Mouse (Mus musculus) thymus, postnatal 36 days (tissue): ENCODE results near the gene Hils1.

Experiments
- DNase-seq, 2 experiments: peaks; one replicate each; pipeline ENCODE4 v3.0.0; 2022; ENCODE audit warnings: mixed read lengths in 2 of 2

Hils1 gene

DNA sequence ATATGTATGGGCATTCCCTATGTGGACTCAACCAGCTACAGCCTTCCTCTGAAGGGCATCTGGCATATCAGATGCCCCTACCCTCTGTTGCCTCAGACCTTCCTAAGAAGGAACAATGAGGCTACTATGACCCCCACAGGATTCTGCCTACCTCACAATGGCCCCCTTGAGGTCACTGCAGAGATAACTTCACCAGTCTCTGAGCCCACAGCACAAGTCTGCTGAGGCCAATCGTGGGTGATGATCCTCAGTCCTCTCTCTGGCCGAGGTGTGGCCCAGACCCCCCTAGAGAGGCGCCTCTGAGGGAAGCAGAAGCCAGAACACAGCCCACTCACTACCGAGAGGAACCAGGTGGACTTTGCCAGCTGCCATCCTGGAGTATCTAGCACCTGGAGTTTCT, at the start of gene Hils1:
TSS of gene Hils1 (plus strand) at position 175 of the 400 bp plus-strand sequence.
- no peak for DNase-seq

DNA sequence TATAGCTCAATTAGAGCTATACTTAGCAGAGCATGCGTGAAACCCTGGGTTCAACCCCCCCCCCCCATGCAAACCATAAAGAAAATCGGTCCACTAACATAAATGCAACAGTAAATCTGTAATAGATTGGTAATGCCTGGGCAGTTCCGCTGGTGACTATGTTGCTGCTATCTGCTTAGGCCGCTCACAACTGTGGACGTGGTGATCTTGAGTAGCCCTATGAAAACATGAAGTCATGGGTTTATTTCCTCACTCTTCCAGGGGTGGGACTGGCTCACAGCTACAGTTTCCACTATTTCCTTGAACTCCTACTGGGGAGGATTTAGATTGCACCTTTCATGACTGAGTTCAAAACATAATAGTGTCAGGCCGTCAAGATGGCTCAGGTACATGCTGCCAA, 49.7 kb upstream of the Hils1 start:
- no peak for DNase-seq

DNA sequence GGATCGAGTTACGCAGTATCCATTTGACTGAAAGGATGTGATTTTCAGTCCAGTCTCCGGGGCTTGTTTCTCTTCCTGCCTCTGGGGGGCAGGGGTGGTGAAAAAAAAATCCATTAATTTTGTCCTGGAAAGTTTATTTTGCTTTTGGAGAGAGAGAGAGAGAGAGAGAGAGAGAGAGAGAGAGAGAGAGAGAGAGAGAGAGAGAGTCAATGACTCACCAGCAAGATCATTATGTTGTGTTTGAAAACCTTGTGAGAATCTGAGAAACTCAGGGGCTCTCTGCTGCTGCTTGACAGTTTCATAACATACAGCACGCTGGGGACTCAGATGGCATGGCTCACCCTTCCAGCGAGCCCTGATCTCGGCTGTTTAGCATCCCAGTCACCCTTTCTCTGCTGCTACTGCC, 46.4 kb upstream of the Hils1 start:
- DNase-seq = no peak

DNA sequence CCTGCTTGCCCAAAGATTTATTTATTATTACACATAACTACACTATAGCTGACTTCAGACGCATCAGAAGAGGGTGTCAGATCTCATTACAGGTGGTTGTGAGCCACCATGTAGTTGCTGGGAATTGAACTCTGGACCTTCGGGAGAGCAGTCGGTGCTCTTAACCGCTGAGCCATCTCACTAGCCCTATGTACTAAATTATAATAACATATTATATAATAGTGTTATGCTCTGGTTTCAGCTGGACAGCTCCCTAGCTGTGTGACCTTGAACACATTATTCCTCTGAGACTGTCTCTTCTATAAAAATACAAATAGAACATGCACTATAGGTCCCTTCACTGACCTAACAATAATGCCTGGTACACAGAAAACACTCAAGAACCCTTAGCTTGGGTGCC, 42.4 kb upstream of the Hils1 start:
- DNase-seq = no peak

DNA sequence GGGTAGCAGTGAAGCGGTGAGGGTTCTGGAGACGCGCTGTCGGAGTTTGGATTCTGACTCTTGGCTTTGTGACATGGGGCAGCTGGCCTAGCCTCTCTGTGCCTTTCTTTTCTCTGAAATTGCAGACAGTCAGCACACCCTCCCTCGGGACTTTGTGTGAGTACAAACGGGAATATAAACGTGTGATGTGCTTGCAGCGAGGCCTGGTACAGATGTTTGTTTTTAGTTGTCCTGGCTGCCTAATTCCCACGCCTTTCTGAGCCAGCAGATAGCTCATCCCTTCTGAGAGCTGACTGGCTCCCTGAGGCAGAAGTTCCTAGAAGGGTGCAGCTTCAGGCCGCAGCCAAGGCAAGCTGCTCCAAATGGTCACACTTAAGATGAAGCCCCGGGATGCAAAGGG, 41.0 kb upstream of the Hils1 start:
- no peak for DNase-seq

DNA sequence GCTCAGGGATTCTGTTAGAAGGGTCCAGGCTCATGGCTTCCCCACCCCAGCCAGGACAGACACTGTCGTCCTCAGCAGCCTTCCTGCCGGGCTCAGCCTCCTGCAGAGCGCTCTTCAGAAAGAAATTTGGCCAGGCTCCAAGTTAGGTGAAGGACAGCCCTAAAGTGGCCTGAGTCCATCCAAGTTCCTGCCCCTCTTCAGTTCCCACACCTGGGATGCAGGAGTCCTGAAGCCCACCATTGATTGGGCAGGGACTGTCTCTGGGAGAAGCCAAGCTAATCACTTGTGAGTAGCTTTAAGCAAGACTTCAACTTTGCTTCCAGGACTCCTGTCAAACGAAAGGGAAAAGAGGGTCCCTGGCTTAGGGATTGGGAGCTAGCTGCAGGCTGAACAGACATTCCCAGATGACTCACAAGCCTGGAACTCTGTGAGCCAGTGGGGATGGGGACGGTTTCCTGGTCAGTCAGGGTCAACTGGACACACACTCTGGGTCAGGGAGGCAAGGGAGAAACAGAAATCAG, 39.6 kb upstream of the Hils1 start:
- DNase-seq = no peak

DNA sequence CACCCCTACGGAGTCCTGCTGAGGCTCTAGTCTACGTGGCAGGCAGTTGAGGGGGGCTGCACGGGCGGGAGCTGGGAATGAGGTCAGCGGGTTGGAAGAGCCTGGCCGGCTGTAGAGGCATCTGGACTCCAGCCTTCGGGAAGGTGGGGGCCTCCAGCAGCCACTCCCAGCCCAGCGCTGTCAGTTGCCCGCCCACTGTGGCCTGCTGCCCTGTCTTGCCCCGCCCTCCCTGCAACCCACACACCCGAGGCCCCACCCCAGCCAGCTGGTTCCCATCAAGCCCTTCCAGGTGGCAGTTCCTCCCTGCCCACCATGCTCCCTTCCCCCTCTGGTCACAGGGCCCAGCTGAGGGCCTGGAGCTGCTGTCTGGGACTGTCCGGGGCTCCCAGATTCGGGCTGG, 38.6 kb upstream of the Hils1 start:
- DNase-seq = peak; percentile 21 to 45

DNA sequence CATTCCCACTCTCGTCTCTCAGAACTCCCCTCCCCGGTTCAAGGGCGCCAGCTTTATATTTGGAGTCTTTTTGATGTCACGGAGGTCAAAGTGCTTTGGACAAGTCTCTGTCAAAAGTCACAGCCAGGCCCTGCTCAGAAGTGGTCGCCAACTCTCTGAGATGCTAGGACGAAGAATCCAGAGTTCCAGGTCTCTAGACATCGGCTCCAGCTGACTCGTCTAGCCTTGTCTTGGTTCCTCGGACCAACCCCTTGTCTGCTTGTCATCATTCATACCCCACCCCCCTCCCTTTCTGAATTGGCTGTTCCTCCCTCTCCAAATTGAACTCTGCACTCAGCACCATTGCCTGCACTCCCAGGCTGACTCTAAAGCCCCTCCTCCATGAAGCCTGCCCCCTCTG, 37.8 kb upstream of the Hils1 start:
- no peak for DNase-seq

DNA sequence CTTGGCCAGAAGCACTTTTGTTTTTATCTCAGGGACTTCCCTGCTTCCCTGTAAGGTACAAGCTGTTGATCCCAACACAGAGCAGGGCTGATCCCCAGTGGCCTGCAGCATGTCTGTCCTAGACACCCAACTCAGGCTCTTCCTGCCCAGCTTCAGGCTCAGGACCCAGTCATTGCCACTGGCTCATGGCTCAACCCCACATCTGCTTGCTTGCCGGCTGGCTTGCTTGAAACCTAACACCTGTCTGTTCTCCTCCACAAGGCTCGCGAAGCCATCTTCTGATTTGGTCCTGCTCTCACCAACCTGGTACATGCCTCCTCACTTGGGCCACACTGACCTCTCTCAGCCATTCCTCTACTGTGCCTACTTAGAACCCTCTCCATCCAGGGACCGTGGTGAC, 37.2 kb upstream of the Hils1 start:
- DNase-seq = no peak

DNA sequence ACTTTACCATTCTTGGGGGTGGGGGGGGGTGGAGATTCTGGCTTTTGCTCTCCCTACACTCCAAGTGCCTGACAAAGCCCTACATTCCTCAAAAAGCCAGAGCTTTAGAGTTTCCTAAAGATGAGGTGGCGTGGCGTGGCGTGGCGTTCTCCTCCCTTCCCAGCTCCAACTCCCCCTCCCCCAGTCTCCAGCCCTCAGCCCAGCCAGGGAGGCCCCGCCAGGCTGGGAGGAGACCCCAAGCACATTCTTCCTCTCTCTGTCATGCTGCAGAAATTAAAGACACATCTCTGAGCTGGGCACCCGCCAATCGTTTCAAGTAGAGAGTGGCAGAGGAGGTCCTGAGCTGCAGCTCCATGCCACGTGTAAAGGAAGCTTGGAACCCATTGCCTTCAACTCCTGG, 33.8 kb upstream of the Hils1 start:
- DNase-seq = no peak

DNA sequence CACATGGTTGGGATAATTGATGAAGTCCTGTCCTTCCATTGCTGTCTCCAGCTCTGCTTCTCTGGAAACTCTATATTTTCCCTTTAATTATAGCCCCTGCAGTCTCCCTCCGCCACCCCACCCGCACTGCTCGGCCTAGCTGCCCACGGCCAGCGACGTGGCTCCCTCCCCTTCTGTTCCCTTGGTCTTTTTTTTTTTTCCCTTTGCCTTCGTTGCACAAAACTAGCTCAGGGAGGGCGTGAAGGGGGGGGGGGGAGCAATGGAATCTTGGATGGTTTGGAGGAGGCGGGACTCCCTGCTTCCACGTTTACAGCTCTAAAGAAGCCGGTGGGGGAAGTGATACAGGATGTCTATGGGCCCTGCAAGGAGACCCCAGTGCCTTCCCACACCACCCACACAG, 32.9 kb upstream of the Hils1 start:
- no peak for DNase-seq

DNA sequence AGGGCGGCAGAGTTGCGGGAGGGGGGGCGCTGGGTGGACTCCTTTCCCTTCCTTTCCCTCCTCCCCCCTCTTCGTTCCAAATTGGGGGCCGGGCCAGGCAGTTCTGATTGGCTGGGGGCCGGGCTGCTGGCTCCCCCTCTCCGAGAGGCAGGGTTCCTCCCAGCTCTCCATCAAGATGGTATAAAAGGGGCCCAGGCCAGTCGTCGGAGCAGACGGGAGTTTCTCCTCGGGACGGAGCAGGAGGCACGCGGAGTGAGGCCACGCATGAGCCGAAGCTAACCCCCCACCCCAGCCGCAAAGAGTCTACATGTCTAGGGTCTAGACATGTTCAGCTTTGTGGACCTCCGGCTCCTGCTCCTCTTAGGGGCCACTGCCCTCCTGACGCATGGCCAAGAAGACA, 31.3 kb upstream of the Hils1 start, which contains the start of gene Col1a1:
TSS of gene Col1a1 (plus strand) at position 180 of the 400 bp plus-strand sequence.
- no peak for DNase-seq

DNA sequence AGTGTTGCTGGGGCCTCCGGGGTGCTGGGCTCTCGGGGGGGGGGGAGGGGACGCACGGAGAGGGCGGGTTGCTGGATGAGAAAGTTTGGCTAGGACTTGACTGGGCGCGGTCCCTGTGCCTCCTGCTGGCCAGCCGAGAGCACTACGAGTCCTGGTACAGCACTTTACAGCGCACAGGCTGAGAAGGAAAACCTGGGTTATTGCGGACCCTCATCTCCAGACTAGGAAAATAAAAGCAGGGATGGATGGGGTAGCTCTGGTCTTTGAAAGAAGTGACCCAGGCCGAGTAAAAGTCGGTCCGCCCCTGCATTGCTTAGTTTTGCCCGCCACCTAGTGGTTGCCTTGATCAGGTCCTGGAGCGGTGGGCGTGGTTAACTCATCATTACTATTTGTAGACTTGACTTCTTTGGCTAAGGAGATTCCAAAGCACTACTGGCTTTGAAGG, 30.5 kb upstream of the Hils1 start:
- peak; percentile 71 to 80 for DNase-seq

DNA sequence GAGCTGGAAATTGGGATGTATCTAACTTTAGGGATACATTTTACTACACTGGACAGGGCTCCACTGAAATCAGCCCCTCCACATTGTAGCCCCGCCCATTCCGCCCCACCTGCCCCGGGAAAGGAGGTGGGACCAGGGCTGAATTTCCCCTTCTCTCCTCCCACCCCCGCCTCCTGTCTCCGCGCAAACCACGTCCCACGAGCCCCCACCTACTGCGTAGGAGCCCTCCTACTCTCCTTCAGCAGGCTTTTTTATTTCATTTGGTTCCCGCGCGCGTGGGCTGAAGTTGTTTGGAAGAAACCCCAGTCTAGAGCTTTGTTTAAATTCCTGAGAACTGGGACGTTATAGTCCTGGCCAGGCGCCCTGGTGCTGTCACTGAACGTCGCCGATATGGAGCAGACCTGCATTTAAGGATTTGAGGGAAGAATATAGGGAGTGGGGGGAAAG, 30.0 kb upstream of the Hils1 start:
- peak in 1 of 2 experiments; percentile 64 for DNase-seq

DNA sequence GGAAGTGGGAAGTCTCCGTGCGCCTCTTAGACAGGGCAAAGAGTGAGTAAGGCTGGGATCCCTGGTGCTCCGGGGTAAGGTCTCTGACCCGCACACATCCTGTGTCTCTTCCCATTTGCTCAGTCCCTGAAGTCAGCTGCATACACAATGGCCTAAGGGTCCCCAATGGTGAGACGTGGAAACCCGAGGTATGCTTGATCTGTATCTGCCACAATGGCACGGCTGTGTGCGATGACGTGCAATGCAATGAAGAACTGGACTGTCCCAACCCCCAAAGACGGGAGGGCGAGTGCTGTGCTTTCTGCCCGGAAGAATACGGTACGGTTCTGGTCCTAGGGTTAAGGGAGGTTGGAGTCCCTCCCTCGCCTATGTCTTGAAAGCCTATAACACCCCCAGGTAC, 29.6 kb upstream of the Hils1 start:
- DNase-seq = no peak

DNA sequence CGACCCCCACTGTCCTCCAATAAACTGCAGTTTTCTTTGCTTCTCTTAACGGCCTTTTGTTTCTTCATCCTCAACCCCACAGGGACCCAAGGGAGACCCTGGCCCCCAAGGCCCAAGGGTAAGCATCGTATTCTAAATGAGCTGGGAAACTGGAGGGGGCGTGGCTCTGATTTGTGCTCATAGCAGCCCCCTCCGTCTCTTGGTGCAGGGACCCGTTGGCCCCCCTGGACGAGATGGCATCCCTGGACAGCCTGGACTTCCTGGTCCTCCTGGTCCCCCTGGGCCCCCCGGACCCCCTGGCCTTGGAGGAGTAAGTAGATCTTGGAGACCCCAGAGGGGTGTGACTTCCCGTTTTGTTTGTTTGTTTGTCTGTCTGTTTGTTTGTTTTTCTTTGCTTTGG, 29.1 kb upstream of the Hils1 start:
- DNase-seq = no peak

DNA sequence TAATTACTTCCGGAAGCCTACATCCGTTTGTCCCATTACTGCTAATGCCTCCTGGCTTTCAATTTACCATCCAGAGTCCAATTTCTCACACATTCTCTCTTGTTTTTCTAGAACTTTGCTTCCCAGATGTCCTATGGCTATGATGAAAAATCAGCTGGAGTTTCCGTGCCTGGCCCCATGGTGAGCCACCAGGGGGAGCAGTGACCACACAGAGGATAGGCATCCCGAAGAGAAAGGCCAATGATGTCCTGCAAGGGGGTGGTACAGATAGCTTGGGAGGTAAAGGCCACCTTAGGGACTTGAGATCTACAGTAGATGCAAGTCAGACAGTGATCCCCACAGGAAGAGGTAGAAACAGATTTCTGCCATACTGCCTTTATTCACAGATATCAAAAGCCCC, 28.1 kb upstream of the Hils1 start:
- DNase-seq = peak; percentile 58 to 65

DNA sequence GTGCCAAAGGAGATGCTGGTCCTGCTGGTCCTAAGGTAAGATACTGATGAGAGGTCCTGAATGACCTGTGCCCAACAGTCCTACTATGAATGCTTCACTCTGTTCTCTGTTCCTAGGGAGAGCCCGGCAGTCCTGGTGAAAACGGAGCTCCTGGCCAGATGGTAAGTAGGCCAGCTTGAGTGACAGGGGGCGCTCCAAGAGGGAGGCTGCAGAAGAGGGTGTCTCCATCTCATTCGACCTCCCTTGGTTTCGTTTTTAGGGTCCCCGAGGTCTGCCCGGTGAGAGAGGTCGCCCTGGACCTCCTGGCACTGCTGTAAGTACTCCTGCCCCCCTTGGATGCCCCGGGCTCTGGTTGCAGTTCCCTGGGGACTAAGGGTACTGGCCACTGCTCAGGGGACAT, 26.3 kb upstream of the Hils1 start:
- no peak for DNase-seq

DNA sequence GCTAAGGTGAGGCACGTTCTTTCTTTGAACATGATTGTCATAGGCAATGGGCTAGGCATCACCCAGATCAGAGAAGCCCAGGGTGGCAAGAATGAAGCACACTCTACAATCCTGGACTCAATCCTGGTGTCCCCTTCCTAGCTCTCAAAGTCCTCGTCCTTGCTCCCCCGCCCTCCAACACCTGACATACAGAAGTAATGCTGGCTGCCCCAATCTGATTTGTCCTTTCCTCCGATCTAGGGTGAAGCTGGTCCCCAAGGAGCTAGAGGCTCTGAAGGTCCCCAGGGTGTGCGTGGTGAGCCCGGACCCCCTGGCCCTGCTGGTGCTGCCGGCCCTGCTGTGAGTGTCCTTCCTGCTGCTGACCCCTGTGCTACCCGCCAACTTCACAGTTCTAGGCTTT, 25.6 kb upstream of the Hils1 start:
- no peak for DNase-seq

DNA sequence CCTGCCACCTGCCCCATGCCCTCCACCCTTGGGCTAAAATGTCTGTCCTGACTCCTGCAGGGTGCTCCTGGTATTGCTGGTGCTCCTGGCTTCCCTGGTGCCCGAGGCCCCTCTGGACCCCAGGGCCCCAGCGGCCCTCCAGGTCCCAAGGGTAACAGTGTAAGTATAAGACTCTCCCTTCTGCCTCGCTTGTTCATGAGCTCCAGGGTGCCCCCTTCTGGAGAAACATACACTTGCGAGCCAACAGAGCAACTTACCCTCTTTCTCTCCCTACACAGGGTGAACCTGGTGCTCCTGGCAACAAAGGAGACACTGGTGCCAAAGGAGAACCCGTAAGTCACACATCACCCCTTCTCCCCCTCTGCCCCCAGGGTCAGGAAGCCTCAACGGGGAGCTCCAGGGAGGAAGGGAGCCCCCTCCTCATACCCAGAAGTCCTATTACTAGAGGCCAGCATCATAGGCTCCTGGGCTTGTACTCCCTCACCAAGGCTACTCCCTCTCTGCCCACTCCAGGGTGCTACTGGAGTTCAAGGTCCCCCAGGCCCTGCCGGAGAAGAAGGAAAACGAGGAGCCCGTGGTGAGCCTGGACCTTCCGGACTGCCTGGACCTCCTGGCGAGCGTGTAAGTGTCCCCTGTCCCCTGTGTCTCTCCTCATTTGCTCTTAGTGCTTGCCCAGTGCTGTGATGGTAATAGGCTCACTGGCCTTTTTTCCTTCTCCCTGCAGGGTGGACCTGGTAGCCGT, 24.9 kb upstream of the Hils1 start:
- peak; percentile 46 to 57 for DNase-seq

DNA sequence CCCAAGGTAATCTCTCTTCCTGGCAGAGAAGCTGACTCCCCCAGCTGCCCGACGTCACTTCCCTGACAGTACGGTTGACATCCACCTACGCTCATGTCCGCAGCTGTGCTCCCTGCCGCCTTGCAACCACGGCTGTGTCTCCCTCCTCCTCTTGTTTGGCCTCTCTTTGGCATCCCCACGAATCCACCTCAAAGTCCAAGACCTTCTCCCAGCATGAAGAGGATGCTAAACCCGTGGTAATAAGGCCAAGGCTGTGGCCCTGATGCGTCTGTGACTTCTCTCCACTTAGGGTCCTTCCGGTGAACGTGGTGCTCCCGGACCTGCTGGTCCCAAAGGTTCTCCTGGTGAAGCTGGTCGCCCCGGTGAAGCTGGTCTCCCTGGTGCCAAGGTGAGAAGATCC, 24.3 kb upstream of the Hils1 start:
- no peak for DNase-seq

DNA sequence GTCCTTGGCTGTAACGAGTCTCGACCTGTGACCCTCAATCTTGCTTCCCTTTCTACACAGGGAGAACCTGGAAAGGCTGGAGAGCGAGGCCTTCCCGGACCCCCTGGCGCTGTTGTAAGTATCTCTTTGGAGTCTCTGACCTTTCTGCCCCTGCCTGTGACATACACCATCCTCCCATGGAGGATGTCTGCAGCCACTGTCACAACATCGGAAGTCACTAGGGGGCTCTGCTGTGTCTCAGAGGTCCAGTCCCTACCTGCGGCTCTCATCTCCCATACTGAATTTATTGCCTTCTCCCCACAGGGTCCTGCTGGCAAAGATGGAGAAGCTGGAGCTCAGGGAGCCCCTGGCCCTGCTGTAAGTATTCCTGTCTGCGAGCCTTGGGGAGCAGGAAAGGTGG, 23.1 kb upstream of the Hils1 start:
- DNase-seq = peak in 1 of 2 experiments; percentile 26

DNA sequence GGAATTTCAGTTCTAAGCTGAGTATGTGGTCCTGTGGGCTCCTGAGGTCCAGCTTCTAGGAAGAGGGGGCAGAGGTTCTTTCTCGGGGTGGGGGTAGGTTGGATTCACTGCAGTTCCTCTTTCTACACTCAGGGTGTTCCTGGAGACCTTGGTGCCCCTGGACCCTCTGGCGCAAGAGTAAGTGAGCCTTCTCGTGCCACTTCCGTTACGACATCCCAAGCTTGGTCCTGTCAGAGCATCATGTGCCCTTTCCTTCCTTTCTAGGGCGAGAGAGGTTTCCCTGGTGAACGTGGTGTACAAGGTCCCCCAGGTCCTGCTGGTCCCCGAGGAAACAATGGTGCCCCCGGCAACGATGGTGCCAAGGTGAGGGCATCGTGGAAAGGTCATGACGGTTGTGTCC, 22.2 kb upstream of the Hils1 start:
- no peak for DNase-seq

DNA sequence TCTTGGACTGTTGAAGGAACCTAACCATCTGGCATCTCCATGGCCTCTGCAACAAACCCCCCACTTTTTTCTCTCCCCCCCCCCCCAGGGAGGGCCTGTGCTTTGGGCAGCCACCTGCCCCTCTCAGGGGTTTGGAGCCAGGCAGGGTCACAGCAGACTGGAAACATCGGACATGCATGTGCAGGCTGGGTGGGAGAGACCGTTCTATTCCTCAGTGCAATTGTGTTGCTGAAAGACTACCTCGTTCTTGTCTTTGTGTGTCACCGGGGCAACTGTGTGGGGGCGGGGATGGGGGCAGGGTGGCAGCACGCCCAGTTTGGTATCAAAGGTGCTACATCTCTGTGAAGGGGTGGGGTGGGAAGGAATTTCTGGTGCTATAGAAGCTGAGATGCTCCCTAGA, 15.2 kb upstream of the Hils1 start:
- DNase-seq = no peak

DNA sequence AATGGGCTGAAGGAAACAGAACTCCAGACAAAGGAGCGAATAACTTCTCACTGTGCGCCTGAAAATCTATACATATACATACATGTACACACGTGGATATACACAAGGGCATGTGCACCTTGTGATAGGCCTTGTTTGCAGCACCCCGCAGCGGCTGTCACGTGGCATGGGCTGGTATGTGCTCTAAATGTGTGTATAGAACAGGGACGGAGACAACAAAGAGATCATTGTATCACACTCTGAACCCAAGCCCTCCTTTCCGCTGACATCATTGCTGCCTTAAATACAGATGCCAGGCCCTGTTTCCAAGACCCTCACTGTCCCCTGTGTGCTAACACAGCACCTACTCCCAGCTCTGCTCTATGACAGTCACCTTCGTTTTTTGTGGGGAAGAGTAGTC, 12.3 kb upstream of the Hils1 start:
- DNase-seq = no peak
